Mouse (Mus musculus) heart, embryonic 13.5 days (tissue): ENCODE measurements at regions not wholly inside any gene's neighbourhood (a gene's known extent, or its start where the extent isn't known, plus 50 kb on each side); places are given as distances from the start of the nearest gene placed in this dataset.
"Not testable (repeated sequence)": the region's sequence is repeated elsewhere in the genome, so short reads cannot be mapped to it uniquely, and the experiment has no call there.

Experiments used
- ATAC-seq: fragments of 200-750 bp; cut with Nextera tagmentation; 2 replicates; pipeline ENCODE4 v1.8.0; 2017; ENCODE audit warnings: moderate TSS enrichment; ENCODE audit not compliant: insufficient number of reproducible peaks, low FRiP score, low TSS enrichment; ENCODE audit errors: extremely low read depth
- H3K27ac ChIP-seq: fragments of 300-500 bp; sonication (generic); replicated peaks from 2 replicates; pipeline ENCODE4 v1.5.1; 2015; ENCODE audit warnings: moderate library complexity, mild to moderate bottlenecking, inconsistent platforms
- H3K27me3 ChIP-seq: fragments of 300-500 bp; sonication (generic); replicated peaks from 2 replicates; pipeline ENCODE4 v1.6.1; 2015; ENCODE audit warnings: mild to moderate bottlenecking, inconsistent platforms
- H3K36me3 ChIP-seq: fragments of 300-500 bp; sonication (generic); 2 replicates; pipeline ENCODE4 v1.6.1; 2015; ENCODE audit warnings: mild to moderate bottlenecking, inconsistent platforms
- H3K4me1 ChIP-seq: fragments of 300-500 bp; sonication (generic); 2 replicates; pipeline ENCODE4 v1.6.1; 2015; ENCODE audit warnings: inconsistent platforms
- H3K4me2 ChIP-seq: fragments of 300-500 bp; sonication (generic); 2 replicates; pipeline ENCODE4 v1.6.1; 2015; ENCODE audit warnings: inconsistent platforms, mild to moderate bottlenecking, moderate library complexity
- H3K4me3 ChIP-seq: fragments of 300-500 bp; sonication (generic); 2 replicates; pipeline ENCODE4 v1.5.1; 2015; ENCODE audit warnings: moderate library complexity, mild to moderate bottlenecking, inconsistent platforms
- H3K9ac ChIP-seq: fragments of 300-500 bp; sonication (generic); 2 replicates; pipeline ENCODE4 v1.6.1; 2015; ENCODE audit warnings: inconsistent platforms, mild to moderate bottlenecking, moderate library complexity
- H3K9me3 ChIP-seq: fragments of 300-500 bp; sonication (generic); 2 replicates; pipeline ENCODE4 v1.6.1; 2016; ENCODE audit warnings: inconsistent platforms
- WGBS: fragments of 180-500 bp; shearing (Covaris S2); methylation state at CpG from one replicate; pipeline ENCODE4 v1.1.7; 2015; ENCODE audit warnings: mixed read lengths; 5-methylcytosine and 5-hydroxymethylcytosine counted together

DNA sequence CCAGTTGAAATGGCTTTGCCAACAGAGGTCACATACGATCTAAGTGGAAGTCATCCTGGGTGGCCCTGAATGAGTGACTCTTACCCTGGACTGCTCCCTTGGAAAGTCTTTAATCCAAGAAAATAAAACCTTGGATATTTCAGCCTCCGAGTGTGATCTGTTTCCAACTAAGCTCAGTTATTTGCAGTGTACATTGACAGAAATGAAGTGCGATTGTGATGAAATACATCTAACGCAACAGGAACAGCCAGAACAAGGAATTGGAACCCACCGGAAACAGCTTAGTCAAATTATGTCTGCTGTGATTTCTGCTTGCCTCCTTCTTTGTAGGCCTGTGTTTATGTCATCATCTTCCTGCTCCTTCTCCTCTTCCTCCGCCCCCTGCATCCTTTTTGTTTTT, 143.7 kb downstream of the Gm5426 start:
- H3K4me3 ChIP-seq: no peak overlapping the region
- no peak overlapping the region for H3K4me2 ChIP-seq
- WGBS: 85% methylated on average over 6 of the region's 6 CpGs
- H3K4me1 ChIP-seq: no peaks in the 10 kb centered on the region
- H3K9ac ChIP-seq: no peak overlapping the region
- H3K27ac ChIP-seq: no peak overlapping the region
- no peaks in the 10 kb centered on the region for H3K27me3 ChIP-seq
- H3K9me3 ChIP-seq: no peaks in the 10 kb centered on the region
- ATAC-seq: no peak
- H3K36me3 ChIP-seq: no peaks in the 10 kb centered on the region

DNA sequence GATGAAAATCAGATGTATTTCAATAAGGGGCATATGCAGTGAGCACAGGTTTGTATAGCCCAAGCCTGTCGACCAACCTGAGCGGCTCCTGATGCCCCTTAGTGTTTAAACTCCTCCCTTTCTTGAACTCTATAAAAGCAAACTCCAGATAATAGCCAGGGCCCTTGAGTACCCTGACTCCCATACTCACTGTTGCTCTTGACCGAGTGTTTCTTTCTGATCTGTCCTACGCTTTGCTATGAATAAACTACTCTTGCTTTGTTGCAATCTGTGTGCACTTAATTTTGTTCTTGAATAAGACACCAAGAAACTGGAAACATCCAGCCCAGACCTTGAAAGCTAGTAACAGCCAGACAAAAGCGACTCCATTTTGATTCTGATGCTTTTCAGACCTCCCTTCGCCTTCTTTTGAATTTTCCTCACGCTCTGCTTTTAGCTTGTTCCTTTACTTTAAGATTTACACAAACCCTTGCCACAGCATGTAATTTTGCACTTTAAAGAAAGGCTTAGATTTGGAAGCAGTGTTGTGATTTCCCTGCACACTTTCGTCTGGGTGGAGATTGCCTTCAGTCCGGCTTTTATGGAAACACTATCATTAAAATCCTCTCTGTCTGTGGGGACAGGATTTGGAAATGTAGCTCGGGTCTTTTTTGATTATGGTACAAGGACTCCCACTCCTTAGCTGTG, 149.1 kb downstream of the Gm5426 start:
- Histone ChIP-seq H3K4me2 (no peak overlapping the region), H3K4me3 (no peak overlapping the region), H3K36me3 (no peaks in the 10 kb centered on the region), H3K9ac (no peak overlapping the region), H3K9me3 (no peaks in the 10 kb centered on the region), H3K27ac (no peak overlapping the region), H3K4me1 (no peaks in the 10 kb centered on the region), H3K27me3 (no peaks in the 10 kb centered on the region)
- no peak for ATAC-seq
- 74% methylated on average over 10 of the region's 10 CpGs for WGBS

DNA sequence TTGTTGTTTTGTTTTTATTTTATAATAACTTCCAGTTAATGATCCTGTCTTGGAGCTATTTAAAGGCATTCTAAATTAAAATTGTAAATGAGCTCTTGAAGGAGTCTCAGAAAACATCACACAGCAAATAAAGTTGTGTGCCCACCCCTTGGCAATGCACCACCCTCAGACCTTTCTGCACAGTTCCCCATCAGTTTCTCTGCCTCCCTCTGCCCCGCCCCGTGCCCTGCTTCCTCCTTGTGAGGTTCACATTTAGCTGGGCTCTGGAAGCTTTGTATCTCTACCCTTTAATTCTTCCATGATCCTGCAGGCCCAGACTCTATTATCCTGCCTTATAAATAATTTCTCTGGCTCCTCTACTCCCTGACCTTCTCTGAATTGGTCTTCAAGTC, 149.7 kb downstream of the Gm5426 start:
- Histone ChIP-seq H3K4me3 (no peak overlapping the region), H3K4me1 (no peaks in the 10 kb centered on the region), H3K9ac (no peak overlapping the region), H3K4me2 (no peak overlapping the region), H3K36me3 (no peaks in the 10 kb centered on the region), H3K9me3 (no peaks in the 10 kb centered on the region), H3K27ac (no peak overlapping the region), H3K27me3 (no peaks in the 10 kb centered on the region)
- 66% methylated on average over 2 of the region's 2 CpGs for WGBS
- no peak for ATAC-seq

DNA sequence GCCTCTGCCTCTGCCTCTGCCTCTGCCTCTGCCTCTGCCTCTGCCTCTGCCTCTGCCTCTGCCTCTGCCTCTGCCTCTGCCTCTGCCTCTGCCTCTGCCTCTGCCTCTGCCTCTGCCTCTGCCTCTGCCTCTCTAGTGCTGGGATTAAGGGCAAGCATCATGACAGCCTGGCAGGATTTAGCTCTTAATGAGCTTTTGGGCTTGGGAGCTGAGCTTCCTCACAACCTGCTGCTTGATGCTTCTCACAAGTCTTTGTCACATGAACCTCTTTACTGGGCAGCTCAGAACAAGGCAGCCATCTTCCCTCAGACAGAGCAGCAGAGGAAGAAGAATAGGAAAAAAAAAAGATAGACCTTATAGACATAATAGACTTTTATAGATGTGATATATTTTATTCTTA, 152.6 kb downstream of the Gm5426 start:
- not testable (repeated sequence) for H3K27me3 ChIP-seq, H3K4me1 ChIP-seq, H3K4me3 ChIP-seq, H3K9me3 ChIP-seq, ATAC-seq, H3K9ac ChIP-seq, H3K27ac ChIP-seq, H3K4me2 ChIP-seq, H3K36me3 ChIP-seq

DNA sequence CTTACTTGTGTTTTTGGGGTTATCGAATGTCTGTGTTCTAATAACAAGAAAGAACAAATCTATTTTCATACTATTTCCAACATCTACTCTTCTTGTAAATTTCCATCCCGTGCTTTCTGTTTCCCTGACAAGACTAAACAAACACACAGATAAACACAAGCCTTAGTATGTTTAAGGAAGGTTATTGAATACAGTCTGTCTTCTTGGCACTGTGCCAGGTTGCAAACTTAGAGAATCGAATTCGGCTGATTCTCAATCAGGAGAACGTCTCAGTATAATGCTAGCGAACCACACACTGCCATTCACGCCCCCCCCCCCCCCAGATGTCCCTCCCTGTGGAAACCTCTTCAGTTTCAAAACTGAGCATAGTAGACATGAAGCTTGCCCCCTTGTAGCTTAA, 157.2 kb downstream of the Gm5426 start:
- Histone ChIP-seq H3K9ac (no peak overlapping the region), H3K27ac (no peak overlapping the region), H3K9me3 (no peaks in the 10 kb centered on the region), H3K4me2 (no peak overlapping the region), H3K4me3 (no peak overlapping the region), H3K27me3 (no peaks in the 10 kb centered on the region), H3K36me3 (no peaks in the 10 kb centered on the region), H3K4me1 (no peaks in the 10 kb centered on the region)
- WGBS: 69% methylated on average over 7 of the region's 7 CpGs
- ATAC-seq: no peak

DNA sequence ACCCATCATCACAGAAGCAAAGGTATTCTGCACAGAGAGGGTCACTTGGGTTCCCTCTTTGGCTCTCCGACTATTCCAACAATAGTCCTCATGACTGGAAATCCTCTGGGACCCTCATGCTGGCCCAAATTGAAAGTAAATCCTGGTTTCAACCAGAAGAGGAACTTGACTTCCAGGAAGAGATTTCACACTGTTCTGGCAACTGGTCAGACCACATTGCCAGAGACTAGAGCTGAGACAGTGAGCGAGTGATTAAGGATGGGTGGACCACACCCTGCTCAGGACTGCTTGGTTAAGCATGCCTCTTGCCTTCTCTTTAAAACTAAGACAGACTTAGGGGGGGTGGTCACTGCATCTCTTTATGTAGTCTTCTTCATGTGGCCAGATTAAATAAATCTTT, 158.3 kb downstream of the Gm5426 start:
- H3K4me2 ChIP-seq: no peak overlapping the region
- no peaks in the 10 kb centered on the region for H3K36me3 ChIP-seq
- no peak overlapping the region for H3K4me3 ChIP-seq
- no peak overlapping the region for H3K27ac ChIP-seq
- no peak for ATAC-seq
- no peaks in the 10 kb centered on the region for H3K4me1 ChIP-seq
- H3K9me3 ChIP-seq: no peaks in the 10 kb centered on the region
- 57% methylated on average over 2 of the region's 2 CpGs for WGBS
- no peaks in the 10 kb centered on the region for H3K27me3 ChIP-seq
- H3K9ac ChIP-seq: no peak overlapping the region

DNA sequence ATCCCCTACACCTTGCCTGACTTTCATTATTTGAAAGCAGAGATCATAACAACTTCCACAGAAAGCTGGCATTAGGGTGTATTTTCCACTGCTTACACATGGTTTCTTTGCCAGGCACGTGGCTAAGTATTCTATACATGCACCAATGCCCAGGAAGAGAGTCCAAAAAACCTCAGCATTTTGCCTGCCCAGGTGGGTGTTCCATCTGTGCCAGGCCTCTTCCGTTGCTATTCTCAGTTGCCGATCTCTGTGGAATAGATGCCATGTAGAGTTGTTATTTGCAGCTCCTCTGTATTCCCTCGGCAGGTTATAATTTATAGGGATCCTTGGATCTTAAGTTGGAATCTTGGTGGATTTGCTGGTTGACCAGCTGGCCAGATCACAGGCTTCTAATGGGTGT, 161.3 kb downstream of the Gm5426 start:
- Histone ChIP-seq H3K9me3 (no peaks in the 10 kb centered on the region), H3K4me1 (no peaks in the 10 kb centered on the region), H3K9ac (no peak overlapping the region), H3K4me2 (no peak overlapping the region), H3K36me3 (no peaks in the 10 kb centered on the region), H3K27ac (no peak overlapping the region), H3K4me3 (no peak overlapping the region), H3K27me3 (no peaks in the 10 kb centered on the region)
- 81% methylated on average over 4 of the region's 4 CpGs for WGBS
- ATAC-seq: no peak

DNA sequence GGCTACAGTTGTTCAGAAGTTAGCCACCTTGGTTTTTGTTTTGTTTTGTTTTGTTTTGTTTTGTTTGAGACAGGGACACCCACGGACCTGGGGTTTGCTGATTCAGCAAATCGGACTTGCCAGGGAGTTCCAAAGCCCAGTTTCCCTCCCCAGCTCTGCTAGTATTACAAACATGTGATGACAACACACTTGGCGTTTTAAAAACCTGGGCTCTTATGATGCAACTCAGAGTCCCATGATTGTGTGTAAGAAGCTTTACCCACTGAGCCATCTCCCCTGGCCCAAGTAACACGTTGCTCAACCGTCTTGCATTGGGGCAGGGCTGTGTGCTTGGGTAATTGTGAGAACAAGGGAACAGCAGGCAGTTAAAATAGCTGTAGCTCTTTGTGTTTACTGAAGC, 162.2 kb downstream of the Gm5426 start:
- no peak for ATAC-seq
- WGBS: 70% methylated on average over 5 of the region's 5 CpGs
- no peak overlapping the region for H3K4me3 ChIP-seq

DNA sequence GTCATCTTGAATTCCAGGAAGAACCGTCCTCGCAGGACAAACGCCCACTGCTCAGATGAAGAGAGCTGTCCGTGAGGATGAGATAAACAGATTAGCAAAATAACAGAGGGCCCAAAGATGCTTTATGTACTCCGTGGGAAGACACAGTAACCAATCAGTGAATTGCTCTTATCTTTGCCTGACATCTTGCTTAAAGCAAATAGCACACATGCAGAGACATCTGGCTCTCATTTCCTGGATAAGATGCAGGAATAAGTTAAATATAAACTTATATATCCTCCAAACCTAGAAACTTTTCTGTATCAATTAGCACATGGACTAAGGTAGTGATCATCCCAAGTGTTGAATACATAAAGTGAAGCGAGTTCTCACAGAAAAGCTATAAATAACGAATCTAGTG, 169.3 kb downstream of the Gm5426 start:
- Histone ChIP-seq H3K9ac (no peak overlapping the region), H3K4me2 (no peak overlapping the region), H3K27me3 (no peaks in the 10 kb centered on the region), H3K9me3 (no peaks in the 10 kb centered on the region), H3K27ac (no peak overlapping the region), H3K4me1 (no peaks in the 10 kb centered on the region), H3K4me3 (no peak overlapping the region), H3K36me3 (no peaks in the 10 kb centered on the region)
- no peak for ATAC-seq
- WGBS: 62% methylated on average over 7 of the region's 7 CpGs

More for the DNA sequence above, 162.2 kb downstream of the Gm5426 start:
- Histone ChIP-seq H3K36me3 (no peaks in the 10 kb centered on the region), H3K4me2 (no peak overlapping the region), H3K9ac (no peak overlapping the region), H3K4me1 (no peaks in the 10 kb centered on the region), H3K27me3 (no peaks in the 10 kb centered on the region), H3K9me3 (no peaks in the 10 kb centered on the region), H3K27ac (no peak overlapping the region)

DNA sequence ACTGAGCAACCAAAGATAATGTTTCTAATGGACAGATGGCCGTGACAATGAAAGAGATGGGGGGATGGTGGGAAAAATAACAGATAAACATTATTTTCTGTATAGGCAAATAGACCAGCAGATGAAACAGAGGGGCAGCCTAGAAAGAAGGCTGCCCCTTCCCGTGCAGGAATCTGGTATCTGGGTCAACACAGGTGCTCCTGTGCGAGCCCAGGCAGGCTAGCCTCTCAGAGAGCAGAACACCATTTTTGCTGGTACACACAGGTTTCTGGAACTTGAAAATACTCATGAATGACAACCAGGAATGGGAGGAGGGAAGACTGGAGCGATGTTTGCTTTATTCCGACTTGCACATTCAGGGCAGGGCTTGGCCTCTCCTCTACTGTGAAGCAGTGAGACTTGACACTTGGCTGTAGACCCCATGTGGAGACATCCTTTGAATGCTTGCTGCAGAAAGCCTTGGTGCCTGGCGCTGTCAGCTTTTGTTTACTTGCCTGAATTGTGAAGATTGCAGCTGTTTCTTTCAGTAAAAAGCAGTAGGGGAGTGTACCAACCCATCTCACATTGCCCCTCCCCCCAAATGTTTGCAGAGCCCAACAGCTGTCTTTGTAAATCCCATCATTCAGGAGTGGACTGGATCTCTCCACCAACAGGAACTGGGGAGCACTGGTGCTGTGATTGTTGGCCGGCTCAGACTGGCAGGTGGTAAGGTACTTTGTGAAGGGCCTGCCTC, 172.5 kb downstream of the Gm5426 start:
- no peak overlapping the region for H3K4me3 ChIP-seq
- no peak overlapping the region for H3K4me2 ChIP-seq
- no peak overlapping the region for H3K9ac ChIP-seq
- H3K27me3 ChIP-seq: no peaks in the 10 kb centered on the region
- H3K9me3 ChIP-seq: peaks cover 12% of the 10 kb centered on the region
- no peaks in the 10 kb centered on the region for H3K4me1 ChIP-seq
- no peak for ATAC-seq
- WGBS: 22% methylated on average over 7 of the region's 7 CpGs
- H3K36me3 ChIP-seq: no peaks in the 10 kb centered on the region
- no peak overlapping the region for H3K27ac ChIP-seq

DNA sequence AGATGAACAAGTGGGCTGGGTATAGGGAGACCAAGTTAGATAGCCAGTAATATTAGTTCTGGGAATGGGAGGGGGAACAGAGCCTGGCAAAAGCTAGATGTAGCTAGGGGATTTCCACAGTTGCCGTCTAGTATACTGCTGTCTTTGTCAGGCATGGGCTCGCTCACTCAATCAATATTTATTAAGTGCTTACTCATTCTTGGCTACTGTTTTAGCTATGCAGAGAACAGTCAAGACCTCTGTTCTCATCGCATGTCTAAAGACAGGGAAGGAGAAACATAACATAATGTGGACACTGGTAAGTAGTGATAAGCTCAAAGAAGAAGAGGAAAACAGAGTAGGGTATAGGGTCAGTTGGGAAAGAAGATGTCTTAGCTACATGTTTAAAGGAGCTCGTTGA, 173.4 kb downstream of the Gm5426 start:
- Histone ChIP-seq H3K9ac (no peak overlapping the region), H3K27me3 (no peaks in the 10 kb centered on the region), H3K4me1 (no peaks in the 10 kb centered on the region), H3K36me3 (no peaks in the 10 kb centered on the region), H3K4me2 (no peak overlapping the region), H3K9me3 (peaks cover 12% of the 10 kb centered on the region), H3K4me3 (no peak overlapping the region), H3K27ac (no peak overlapping the region)
- ATAC-seq: no peak
- 67% methylated on average over 4 of the region's 4 CpGs for WGBS

DNA sequence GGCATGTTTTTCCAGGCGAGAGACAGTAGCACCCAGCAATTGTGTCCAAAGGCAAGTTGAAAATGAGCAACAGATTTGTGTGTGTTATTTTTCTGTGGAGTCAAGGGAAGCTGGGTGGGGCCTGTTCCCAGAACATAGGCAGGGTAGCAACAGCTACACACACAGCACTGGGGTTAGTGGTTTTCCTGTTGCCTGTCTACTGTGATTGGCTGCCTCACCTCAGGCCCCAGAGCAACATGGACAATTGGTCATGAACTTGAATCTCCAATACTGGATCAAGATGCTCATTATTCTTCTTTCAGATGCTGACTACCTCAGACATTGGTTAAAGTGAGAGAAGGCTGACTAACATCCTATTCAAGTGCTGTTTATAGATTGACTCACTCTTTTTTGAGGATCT, 188.9 kb downstream of the Gm5426 start:
- H3K36me3 ChIP-seq: no peaks in the 10 kb centered on the region
- no peak overlapping the region for H3K9ac ChIP-seq
- no peaks in the 10 kb centered on the region for H3K9me3 ChIP-seq
- no peak overlapping the region for H3K4me2 ChIP-seq
- no peak overlapping the region for H3K27ac ChIP-seq
- WGBS: 79% methylated on average over 1 of the region's 1 CpGs
- H3K4me1 ChIP-seq: no peaks in the 10 kb centered on the region
- ATAC-seq: no peak
- no peak overlapping the region for H3K4me3 ChIP-seq
- H3K27me3 ChIP-seq: no peaks in the 10 kb centered on the region
